Mouse (Mus musculus): ENCODE data around the gene Htr6. TPM values are rescaled to one million over a fixed set of nuclear protein-coding genes. Genes with fewer than 3 reads are reported as not detected.

Htr6 gene
- polyA plus RNA-seq, 1 experiment from 2014 or later: 0.58 TPM

DNA sequence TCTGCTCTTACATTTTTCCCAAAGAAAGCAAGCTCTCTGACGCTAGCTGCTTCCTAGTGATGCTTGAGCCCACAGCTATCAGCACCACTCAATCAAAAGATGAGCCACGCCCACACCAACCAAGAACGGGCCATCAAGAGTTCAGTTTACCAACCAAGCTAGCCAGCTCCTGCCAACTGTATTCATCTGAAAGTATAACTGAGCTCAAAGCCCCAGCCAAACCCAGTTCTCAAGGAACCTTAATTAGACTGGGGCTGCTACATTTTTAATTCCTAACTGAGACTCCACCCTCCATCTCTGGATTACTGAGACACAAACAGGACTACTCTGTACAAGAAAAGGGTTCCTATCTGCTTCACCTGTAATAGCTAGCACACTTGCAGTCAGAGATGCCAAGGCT lies 35.5 kb upstream of the Htr6 start:
- H3K36me3 ChIP-seq (replicated peaks; ENCODE audit: control insufficient read depth, insufficient read depth): no peaks in the 10 kb centered on the region

DNA sequence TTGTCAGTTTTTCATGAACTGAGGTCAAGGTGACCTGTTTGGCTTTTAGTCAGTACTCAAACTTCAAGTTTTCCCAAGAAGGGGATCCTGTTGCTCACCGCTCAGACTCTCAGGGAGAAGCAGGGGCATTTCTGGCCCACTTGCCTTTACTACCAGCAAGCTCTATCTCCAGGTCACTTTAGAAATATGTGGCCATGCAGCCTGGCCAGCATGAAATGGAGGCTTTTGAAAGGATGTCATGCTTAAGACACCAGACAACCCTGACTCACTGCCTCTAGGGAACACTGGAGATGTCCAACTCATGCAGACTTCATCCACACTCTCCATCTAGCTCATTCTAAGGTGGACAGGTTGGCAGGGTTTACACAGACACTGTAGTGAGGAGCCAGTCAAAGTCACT lies 30.1 kb upstream of the Htr6 start:
- 91% methylated on average over 1 of the region's 1 CpGs for WGBS
- Histone ChIP-seq H3K9me3 (ENCODE audit: control insufficient read depth, low read length) (no peaks in the 10 kb centered on the region), H3K4me3 (replicated peaks; ENCODE audit: low read length) (no peak overlapping the region), H3K27ac (no peak overlapping the region), H3K4me1 (replicated peaks; ENCODE audit: control insufficient read depth, insufficient read depth, low read length) (no peaks in the 10 kb centered on the region), H3K27me3 (ENCODE audit: control insufficient read depth, insufficient read depth, low read length) (no peaks in the 10 kb centered on the region), H3K4me2 (replicated peaks) (no peak overlapping the region), H3K9ac (no peak overlapping the region), H3K36me3 (replicated peaks; ENCODE audit: control insufficient read depth, insufficient read depth) (peaks cover 26% of the 10 kb centered on the region)
- no peak for ATAC-seq (ENCODE audit: low FRiP score)
- no peak for DNase-seq (ENCODE audit: low spot score)

More for the DNA sequence above, 35.5 kb upstream of the Htr6 start:
- Histone ChIP-seq H3K9ac (no peak overlapping the region), H3K9me3 (ENCODE audit: control insufficient read depth, low read length) (no peaks in the 10 kb centered on the region), H3K27ac (0 out of 2 replicates have a peak overlapping the region, but pooled peaks have one; percentile 7), H3K4me3 (replicated peaks; ENCODE audit: low read length) (no peak overlapping the region), H3K4me1 (replicated peaks; ENCODE audit: control insufficient read depth, insufficient read depth, low read length) (no peaks in the 10 kb centered on the region), H3K4me2 (replicated peaks) (no peak overlapping the region), H3K27me3 (ENCODE audit: control insufficient read depth, insufficient read depth, low read length) (no peaks in the 10 kb centered on the region)
- no peak for ATAC-seq (ENCODE audit: low FRiP score)
- 79% methylated on average over 3 of the region's 3 CpGs for WGBS
- DNase-seq (ENCODE audit: low spot score): no peak

DNA sequence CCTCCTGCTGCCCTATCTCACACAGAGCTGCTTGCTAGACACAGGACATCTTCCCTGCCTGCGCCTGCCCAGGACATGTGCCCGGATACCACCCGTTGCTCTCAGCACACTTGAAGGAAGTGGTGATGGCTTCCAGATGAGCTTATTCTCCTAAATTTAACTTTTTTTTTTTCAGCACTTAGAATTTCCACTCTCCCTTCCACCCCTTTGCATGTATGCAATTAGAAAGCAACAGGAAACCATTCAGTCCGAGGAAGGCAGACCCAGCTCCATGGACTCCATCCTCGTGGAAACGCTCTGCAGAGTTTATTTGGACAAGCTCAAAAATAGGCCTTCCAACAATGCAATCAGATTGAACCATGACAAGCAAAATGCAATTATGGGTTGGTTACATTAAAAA lies 26.2 kb upstream of the Htr6 start:
- Histone ChIP-seq H3K36me3 (replicated peaks; ENCODE audit: control insufficient read depth, insufficient read depth) (peaks cover 26% of the 10 kb centered on the region), H3K4me1 (replicated peaks; ENCODE audit: control insufficient read depth, insufficient read depth, low read length) (no peaks in the 10 kb centered on the region), H3K9me3 (ENCODE audit: control insufficient read depth, low read length) (no peaks in the 10 kb centered on the region), H3K27me3 (ENCODE audit: control insufficient read depth, insufficient read depth, low read length) (no peaks in the 10 kb centered on the region), H3K4me3 (replicated peaks; ENCODE audit: low read length) (no peak overlapping the region), H3K27ac (no peak overlapping the region), H3K4me2 (replicated peaks) (no peak overlapping the region), H3K9ac (no peak overlapping the region)
- ATAC-seq (ENCODE audit: low FRiP score) (no peak), DNase-seq (ENCODE audit: low spot score) (no peak)
- WGBS: 84% methylated on average over 6 of the region's 6 CpGs

GRCm38 (mm10) chr4:139100326-139100725 lies 25.0 kb upstream of the Htr6 start:
- DNase-seq (ENCODE audit: low spot score) (no peak), ATAC-seq (ENCODE audit: low FRiP score) (no peak)
- Histone ChIP-seq H3K9ac (no peak overlapping the region), H3K4me3 (replicated peaks; ENCODE audit: low read length) (no peak overlapping the region), H3K4me2 (replicated peaks) (no peak overlapping the region), H3K36me3 (replicated peaks; ENCODE audit: control insufficient read depth, insufficient read depth) (peaks cover 26% of the 10 kb centered on the region), H3K4me1 (replicated peaks; ENCODE audit: control insufficient read depth, insufficient read depth, low read length) (no peaks in the 10 kb centered on the region), H3K27me3 (ENCODE audit: control insufficient read depth, insufficient read depth, low read length) (no peaks in the 10 kb centered on the region), H3K27ac (no peak overlapping the region), H3K9me3 (ENCODE audit: control insufficient read depth, low read length) (no peaks in the 10 kb centered on the region)
- 92% methylated on average over 8 of the region's 8 CpGs for WGBS

DNA sequence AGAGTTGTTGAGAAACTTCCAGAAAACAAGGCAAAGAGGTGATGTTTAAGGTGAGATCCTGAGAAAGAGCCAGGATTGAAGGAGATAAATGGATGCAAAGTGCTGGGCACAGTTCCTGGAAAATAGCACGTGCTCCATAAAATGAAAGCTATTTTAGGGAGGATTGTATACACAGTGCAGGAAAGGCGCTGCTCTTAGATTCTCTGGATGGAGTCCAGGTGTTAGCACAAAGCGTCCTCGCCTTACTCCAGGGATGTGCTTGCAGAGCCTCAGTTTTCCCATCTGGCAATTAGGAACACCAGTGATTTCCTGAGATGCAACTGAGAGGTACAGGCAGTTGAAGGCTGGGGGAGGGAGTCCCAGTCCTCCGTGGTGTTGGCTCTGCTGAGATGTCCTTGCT lies 20.8 kb upstream of the Htr6 start:
- ATAC-seq (ENCODE audit: low FRiP score) (no peak), DNase-seq (ENCODE audit: low spot score) (no peak)
- peaks cover 9% of the 10 kb centered on the region; the same call in 1 of the 2 replicates for H3K4me1 ChIP-seq (replicated peaks; ENCODE audit: control insufficient read depth, insufficient read depth, low read length)
- H3K4me2 ChIP-seq (replicated peaks): no peak overlapping the region
- no peaks in the 10 kb centered on the region for H3K36me3 ChIP-seq (replicated peaks; ENCODE audit: control insufficient read depth, insufficient read depth)
- WGBS: 77% methylated on average over 5 of the region's 5 CpGs
- H3K27ac ChIP-seq: no peak overlapping the region
- H3K27me3 ChIP-seq (ENCODE audit: control insufficient read depth, insufficient read depth, low read length): peaks cover 24% of the 10 kb centered on the region
- no peaks in the 10 kb centered on the region for H3K9me3 ChIP-seq (ENCODE audit: control insufficient read depth, low read length)
- H3K4me3 ChIP-seq (replicated peaks; ENCODE audit: low read length): no peak overlapping the region
- no peak overlapping the region for H3K9ac ChIP-seq

- Histone ChIP-seq H3K9ac (no peak overlapping the region), H3K4me2 (replicated peaks) (no peak overlapping the region), H3K27ac (no peak overlapping the region), H3K36me3 (replicated peaks; ENCODE audit: control insufficient read depth, insufficient read depth) (no peaks in the 10 kb centered on the region), H3K4me3 (replicated peaks; ENCODE audit: low read length) (no peak overlapping the region), H3K27me3 (ENCODE audit: control insufficient read depth, insufficient read depth, low read length) (peaks cover 32% of the 10 kb centered on the region), H3K4me1 (replicated peaks; ENCODE audit: control insufficient read depth, insufficient read depth, low read length) (peaks cover 9% of the 10 kb centered on the region; the same call in 1 of the 2 replicates), H3K9me3 (ENCODE audit: control insufficient read depth, low read length) (no peaks in the 10 kb centered on the region)
- no peak for ATAC-seq (ENCODE audit: low FRiP score)
- WGBS: 33% methylated on average over 1 of the region's 1 CpGs
- DNase-seq (ENCODE audit: low spot score): no peak
These were observed 20.0 kb upstream of the Htr6 start for GRCm38 (mm10) chr4:139095406-139095805.

GRCm38 (mm10) chr4:139093196-139093530 lies 17.8 kb upstream of the Htr6 start:
- no peaks in the 10 kb centered on the region for H3K9me3 ChIP-seq (ENCODE audit: control insufficient read depth, low read length)
- H3K4me1 ChIP-seq (replicated peaks; ENCODE audit: control insufficient read depth, insufficient read depth, low read length): peaks cover 9% of the 10 kb centered on the region; the same call in 1 of the 2 replicates
- H3K27me3 ChIP-seq (ENCODE audit: control insufficient read depth, insufficient read depth, low read length): peaks cover 42% of the 10 kb centered on the region
- peak overlapping the region; percentile 68 for H3K9ac ChIP-seq
- DNase-seq (ENCODE audit: low spot score) (no peak), ATAC-seq (ENCODE audit: low FRiP score) (no peak)
- peak overlapping the region; percentile 59 for H3K4me3 ChIP-seq (replicated peaks; ENCODE audit: low read length)
- H3K4me2 ChIP-seq (replicated peaks): peak overlapping the region; percentile 94
- no peak overlapping the region for H3K27ac ChIP-seq
- no peaks in the 10 kb centered on the region for H3K36me3 ChIP-seq (replicated peaks; ENCODE audit: control insufficient read depth, insufficient read depth)
- WGBS: 18% methylated on average over 13 of the region's 13 CpGs

DNA sequence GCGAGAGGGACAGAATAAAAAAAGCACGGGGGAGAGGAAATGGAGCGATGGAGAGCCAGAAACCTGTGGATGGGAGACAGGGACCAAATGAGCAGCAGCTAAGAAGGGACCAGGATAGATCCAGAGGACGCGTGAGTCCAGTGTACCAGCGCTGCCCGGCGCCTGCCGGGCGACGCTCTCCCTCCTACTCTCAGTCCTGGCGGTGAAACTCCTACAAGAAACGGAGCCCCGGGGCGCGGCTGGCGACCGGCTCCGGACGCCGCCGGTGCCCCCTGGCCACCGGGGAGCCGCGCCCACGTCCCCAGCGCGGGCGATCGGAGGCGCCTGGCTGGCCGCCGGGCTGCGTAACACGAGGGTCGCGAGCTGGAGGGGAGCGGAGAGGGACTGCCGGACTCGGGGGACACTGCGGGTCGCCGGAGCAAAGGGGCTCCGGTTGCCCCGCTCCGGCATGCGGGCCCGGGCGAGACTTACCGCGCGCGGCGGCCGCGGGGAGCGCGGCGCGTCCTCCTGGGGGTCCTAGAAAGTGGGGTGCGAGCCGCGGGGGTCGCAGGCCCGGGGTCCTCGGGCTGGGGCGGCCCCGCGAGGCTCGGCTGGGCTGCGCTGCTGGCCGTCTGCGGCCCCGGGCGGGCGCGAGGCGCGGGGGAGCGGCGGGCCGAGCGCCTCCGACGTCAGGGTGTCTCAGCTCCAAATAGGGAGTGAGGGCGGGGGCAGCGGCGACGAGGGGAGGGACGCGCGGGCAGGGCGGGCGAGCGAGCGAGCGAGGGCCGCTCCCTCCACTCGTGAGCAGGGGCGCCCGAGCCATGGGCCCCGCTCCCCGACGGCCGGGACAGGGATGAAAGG lies 17.2 kb upstream of the Htr6 start, which contains the start of gene Nbl1:
Nbl1 (minus strand) TSS at position 638 of the 840 bp plus-strand sequence.
- Histone ChIP-seq H3K9me3 (ENCODE audit: control insufficient read depth, low read length) (no peaks in the 10 kb centered on the region), H3K36me3 (replicated peaks; ENCODE audit: control insufficient read depth, insufficient read depth) (no peaks in the 10 kb centered on the region), H3K27me3 (ENCODE audit: control insufficient read depth, insufficient read depth, low read length) (peaks cover 42% of the 10 kb centered on the region), H3K27ac (peak within 1 kb of the TSS; percentile 47), H3K4me3 (replicated peaks; ENCODE audit: low read length) (peak within 1 kb of the TSS; percentile 59), H3K4me1 (replicated peaks; ENCODE audit: control insufficient read depth, insufficient read depth, low read length) (peaks cover 9% of the 10 kb centered on the region; the same call in 1 of the 2 replicates), H3K9ac (peak within 1 kb of the TSS; percentile 68), H3K4me2 (replicated peaks) (peak within 1 kb of the TSS; percentile 94)
- ATAC-seq (ENCODE audit: low FRiP score) (peak; percentile 24; the same call in 1 of the 2 replicates), DNase-seq (ENCODE audit: low spot score) (no peak)
- WGBS: under 1% methylated on average over 97 of the region's 105 CpGs

DNA sequence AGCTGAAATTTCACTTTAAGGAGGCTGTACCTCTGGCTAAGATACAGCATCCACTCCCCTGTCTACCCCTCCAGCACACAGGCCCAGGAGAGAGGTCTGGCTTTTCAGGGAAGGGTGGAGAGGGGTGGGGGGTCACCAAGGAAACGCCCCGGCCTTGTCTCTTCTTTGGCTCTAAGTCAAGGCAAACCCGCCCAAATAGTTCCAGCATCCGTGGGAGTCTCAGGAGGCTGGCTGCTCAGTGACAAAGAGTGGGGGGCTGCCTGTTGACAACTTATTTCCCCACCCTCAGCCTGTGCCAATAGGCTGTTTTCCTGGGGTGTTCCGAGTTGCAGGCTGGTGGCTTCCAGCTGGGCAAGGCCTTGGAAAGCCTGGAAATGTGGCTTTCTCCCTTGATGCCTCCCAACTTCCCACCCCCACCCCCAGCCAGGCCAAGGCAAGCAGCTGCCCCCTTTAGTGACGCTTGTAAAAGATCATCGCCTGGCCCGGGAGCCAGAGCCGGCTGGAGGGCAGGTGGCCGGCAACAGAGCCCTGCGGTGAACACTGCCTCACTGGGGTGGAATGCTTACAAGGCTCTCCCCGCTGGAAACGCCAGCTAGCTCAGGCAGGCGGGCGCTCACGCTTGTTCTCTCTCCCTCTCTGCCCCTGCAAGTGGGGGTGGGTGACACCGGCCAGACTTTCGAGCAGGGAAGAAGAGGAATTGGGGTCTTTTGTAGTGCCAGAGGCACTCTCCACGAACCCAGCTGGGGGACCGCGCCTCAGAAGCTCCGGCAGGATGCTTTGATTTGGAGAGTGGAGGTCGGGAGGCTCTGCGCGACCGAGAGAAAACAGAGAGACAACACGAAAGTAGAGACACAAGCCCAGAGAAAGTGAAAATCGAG lies 16.3 kb upstream of the Htr6 start:
- peaks cover 42% of the 10 kb centered on the region for H3K27me3 ChIP-seq (ENCODE audit: control insufficient read depth, insufficient read depth, low read length)
- peak overlapping the region; percentile 59 for H3K4me3 ChIP-seq (replicated peaks; ENCODE audit: low read length)
- peak overlapping the region; percentile 68 for H3K9ac ChIP-seq
- no peaks in the 10 kb centered on the region for H3K9me3 ChIP-seq (ENCODE audit: control insufficient read depth, low read length)
- DNase-seq (ENCODE audit: low spot score) (peak; percentile 54), ATAC-seq (ENCODE audit: low FRiP score) (peak; percentile 62)
- H3K4me1 ChIP-seq (replicated peaks; ENCODE audit: control insufficient read depth, insufficient read depth, low read length): peaks cover 9% of the 10 kb centered on the region; the same call in 1 of the 2 replicates
- WGBS: under 1% methylated on average over 28 of the region's 28 CpGs
- H3K4me2 ChIP-seq (replicated peaks): peak overlapping the region; percentile 94
- no peaks in the 10 kb centered on the region for H3K36me3 ChIP-seq (replicated peaks; ENCODE audit: control insufficient read depth, insufficient read depth)
- peak overlapping the region; percentile 47 for H3K27ac ChIP-seq

Data from hindbrain, embryonic 14.5 days (tissue).